Mouse (Mus musculus) kidney, embryonic 15.5 days (tissue): Measurements from ENCODE around the gene Cntd1. TPM values are rescaled to one million over a fixed set of nuclear protein-coding genes. Genes with fewer than 3 reads are reported as not detected.

Experiments
- ATAC-seq: fragments of 200-750 bp; cut with Nextera tagmentation; replicated peaks from 2 replicates; pipeline ENCODE4 v1.8.0; 2017; ENCODE audit warnings: moderate TSS enrichment; ENCODE audit not compliant: low FRiP score
- H3K27ac ChIP-seq: fragments of 300-500 bp; sonication (generic); 2 replicates; pipeline ENCODE4 v1.5.1; 2015; ENCODE audit warnings: mild to moderate bottlenecking, inconsistent platforms
- H3K27me3 ChIP-seq: fragments of 300-500 bp; sonication (generic); 2 replicates; pipeline ENCODE4 v1.6.1; 2015; ENCODE audit warnings: inconsistent platforms
- H3K36me3 ChIP-seq: fragments of 300-500 bp; sonication (generic); 2 replicates; pipeline ENCODE4 v1.6.1; 2015; ENCODE audit warnings: inconsistent platforms
- H3K4me1 ChIP-seq: fragments of 300-500 bp; sonication (generic); 2 replicates; pipeline ENCODE4 v1.6.1; 2015; ENCODE audit warnings: inconsistent platforms
- H3K4me2 ChIP-seq: fragments of 300-500 bp; sonication (generic); 2 replicates; pipeline ENCODE4 v1.6.1; 2015; ENCODE audit warnings: moderate library complexity, mild to moderate bottlenecking, inconsistent platforms
- H3K4me3 ChIP-seq: fragments of 300-500 bp; sonication (generic); replicated peaks from 2 replicates; pipeline ENCODE4 v1.5.1; 2015; ENCODE audit warnings: mild to moderate bottlenecking, inconsistent platforms
- H3K9ac ChIP-seq: fragments of 300-500 bp; sonication (generic); 2 replicates; pipeline ENCODE4 v1.6.1; 2015; ENCODE audit warnings: mild to moderate bottlenecking, inconsistent platforms
- H3K9me3 ChIP-seq: fragments of 300-500 bp; sonication (generic); replicated peaks from 2 replicates; pipeline ENCODE4 v1.6.1; 2016; ENCODE audit warnings: inconsistent platforms
- WGBS: fragments of 180-500 bp; shearing (Covaris S2); methylation state at CpG from one replicate; pipeline ENCODE4 v1.1.7; 2015; ENCODE audit warnings: mixed read lengths; 5-methylcytosine and 5-hydroxymethylcytosine counted together
- polyA plus RNA-seq: library from polyadenylated mRNA; unstranded; fragments of >200 nt; fragmentation: Nextera tagmentation; extraction: Ambion mirVana; gene quantifications from 2 replicates; pipeline ENCODE4 v1.2.1, GENCODE M21; 2015

The Cntd1 gene
- polyA plus RNA-seq, 1 experiment from 2014 or later, result 1.6 TPM

DNA sequence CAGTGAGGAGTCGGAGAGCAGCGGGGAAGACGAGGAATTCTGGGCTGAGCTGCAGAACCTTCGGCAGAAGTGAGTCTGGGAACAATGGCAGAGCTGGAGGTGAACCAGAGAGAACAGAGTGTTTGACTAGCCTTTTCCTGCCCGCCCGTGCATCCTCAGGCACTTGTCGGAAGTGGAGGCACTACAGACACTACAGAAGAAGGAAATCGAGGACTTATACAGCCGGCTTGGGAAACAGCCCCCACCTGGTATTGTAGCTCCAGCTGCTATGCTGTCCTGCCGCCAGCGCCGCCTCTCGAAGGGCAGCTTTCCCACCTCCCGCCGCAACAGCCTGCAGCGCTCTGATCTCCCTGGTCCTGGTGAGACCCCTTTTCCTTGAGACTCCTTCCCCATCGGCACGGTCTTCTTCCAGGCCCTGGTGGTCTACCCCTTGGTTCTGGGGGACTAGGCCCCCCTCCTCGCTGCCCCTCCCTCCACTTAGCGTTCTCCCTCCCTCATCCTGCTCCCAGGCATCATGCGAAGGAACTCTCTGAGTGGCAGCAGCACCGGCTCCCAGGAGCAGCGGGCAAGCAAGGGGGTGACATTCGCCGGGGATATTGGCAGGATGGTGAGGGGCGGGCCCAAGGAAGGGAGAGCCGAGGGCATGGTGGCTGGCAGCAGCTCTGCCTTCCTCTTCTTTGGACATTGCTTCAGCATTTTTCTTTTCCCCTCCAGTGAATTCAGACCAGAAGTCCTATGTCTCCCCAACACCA lies 2.3 kb upstream of the Cntd1 start:
- H3K4me3 ChIP-seq, result peak overlapping the region; percentile 72
- H3K9ac ChIP-seq, result 0 out of 2 replicates have a peak overlapping the region, but pooled peaks have one; percentile 24
- ATAC-seq, result no peak
- H3K27me3 ChIP-seq, result no peaks in the 10 kb centered on the region
- peak overlapping the region; percentile 89 for H3K27ac ChIP-seq
- 37% methylated on average over 27 of the region's 27 CpGs for WGBS
- peak overlapping the region; percentile 73 for H3K4me2 ChIP-seq
- H3K4me1 ChIP-seq, result peaks cover 50% of the 10 kb centered on the region
- no peaks in the 10 kb centered on the region for H3K9me3 ChIP-seq
- H3K36me3 ChIP-seq, result peaks cover 28% of the 10 kb centered on the region

DNA sequence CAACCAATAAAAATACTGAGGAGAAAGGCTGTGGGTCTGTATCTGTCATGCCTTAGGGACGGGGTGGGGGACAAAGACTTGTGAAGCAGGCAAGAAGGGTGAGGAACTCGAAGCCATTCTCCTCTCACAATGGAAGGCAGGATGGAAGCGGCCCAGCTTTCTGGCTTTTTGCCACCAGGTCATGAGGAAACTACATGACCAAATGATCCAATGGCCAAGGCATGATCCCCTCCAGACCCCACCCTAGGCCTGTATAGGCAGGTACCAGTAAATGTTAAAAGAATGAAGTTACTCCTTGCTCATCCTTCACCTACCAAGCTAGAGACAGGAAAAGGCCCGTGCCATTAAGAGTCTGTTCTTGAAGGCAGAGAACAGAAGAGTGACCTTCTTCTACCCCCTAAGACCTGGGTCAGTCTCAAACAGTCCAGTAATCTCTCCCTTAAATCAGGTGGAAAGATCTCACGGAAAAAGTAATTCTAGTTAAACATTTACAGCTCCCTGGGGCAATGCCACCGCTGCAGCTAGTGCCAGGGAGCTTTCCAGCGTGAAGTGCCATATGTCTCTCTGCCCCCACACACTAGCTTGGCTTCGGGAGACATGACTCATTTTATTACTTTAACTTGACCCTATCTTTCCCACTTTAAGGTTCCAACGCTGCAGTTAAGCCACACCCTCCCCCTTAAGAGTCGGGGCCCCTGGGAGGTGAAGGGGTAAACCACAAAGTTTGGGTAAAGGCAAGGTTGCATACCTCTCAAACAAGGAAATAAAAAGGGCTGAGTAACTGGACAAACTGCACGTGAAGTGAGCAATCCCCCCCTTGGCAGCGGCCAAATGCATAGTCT lies 1.2 kb upstream of the Cntd1 start:
- Histone ChIP-seq H3K27me3 (no peaks in the 10 kb centered on the region), H3K36me3 (peaks cover 25% of the 10 kb centered on the region), H3K27ac (peak overlapping the region; percentile 89), H3K9me3 (no peaks in the 10 kb centered on the region), H3K4me1 (peaks cover 51% of the 10 kb centered on the region), H3K9ac (peak overlapping the region; percentile 74; the same call in 1 of the 2 replicates), H3K4me3 (peak overlapping the region; percentile 72), H3K4me2 (peak overlapping the region; percentile 73)
- 36% methylated on average over 12 of the region's 12 CpGs for WGBS
- peak; percentile 30 for ATAC-seq

DNA sequence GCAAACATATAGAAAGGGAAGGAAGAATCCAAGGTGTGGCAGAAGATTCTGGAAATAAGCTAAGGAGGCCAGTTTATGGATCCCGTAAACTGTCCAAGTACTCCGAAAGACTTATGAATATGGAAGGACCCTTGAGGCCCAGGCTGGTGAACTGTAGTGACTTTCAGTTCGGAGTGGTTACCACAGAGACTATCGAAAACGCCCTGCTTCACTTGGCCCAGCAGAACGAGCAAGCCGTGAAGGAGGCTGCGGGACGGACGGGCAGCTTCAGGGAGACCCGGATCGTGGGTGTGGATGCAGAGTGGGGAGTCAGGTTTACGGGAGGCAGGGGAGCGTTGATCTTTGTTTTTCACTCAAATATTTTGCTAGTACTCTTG lies 369 bp downstream of the Cntd1 start:
- H3K27ac ChIP-seq, result 0 out of 2 replicates have a peak overlapping the region, but pooled peaks have one; percentile 23
- no peak for ATAC-seq
- WGBS, result 47% methylated on average over 14 of the region's 14 CpGs

DNA sequence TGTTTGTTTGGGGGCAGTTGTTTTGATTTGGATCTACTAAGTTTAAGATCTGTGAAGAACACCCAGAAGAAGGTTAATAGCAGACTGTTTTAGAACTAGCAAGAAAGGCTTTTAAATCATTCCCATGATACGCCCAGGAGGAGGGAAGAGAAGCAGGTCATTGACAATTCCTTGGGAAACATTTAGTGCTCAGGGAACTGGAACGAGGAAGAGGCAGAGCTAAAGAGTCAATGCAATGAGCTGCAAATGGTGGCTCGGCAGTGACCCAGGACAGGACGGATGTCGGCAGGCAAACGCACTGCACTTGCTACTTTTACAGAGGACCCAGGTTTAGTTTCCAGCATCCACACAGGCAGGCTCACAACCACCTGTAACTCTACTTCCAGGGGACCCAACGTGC lies 2.0 kb downstream of the Cntd1 start:
- Histone ChIP-seq H3K36me3 (peaks cover 18% of the 10 kb centered on the region; the same call in 1 of the 2 replicates), H3K27me3 (no peaks in the 10 kb centered on the region), H3K4me1 (peaks cover 69% of the 10 kb centered on the region), H3K9ac (no peak overlapping the region), H3K27ac (peak overlapping the region; percentile 41; the same call in 1 of the 2 replicates), H3K4me2 (0 out of 2 replicates have a peak overlapping the region, but pooled peaks have one; percentile 30), H3K4me3 (no peak overlapping the region), H3K9me3 (no peaks in the 10 kb centered on the region)
- 18% methylated on average over 7 of the region's 7 CpGs for WGBS
- no peak for ATAC-seq

More for the DNA sequence above, 369 bp downstream of the Cntd1 start:
- Histone ChIP-seq H3K4me2 (peak overlapping the region; percentile 73), H3K4me1 (peaks cover 67% of the 10 kb centered on the region), H3K27me3 (no peaks in the 10 kb centered on the region), H3K4me3 (peak overlapping the region; percentile 72), H3K9ac (peak overlapping the region; percentile 23; the same call in 1 of the 2 replicates), H3K36me3 (peaks cover 18% of the 10 kb centered on the region; the same call in 1 of the 2 replicates), H3K9me3 (no peaks in the 10 kb centered on the region)

DNA sequence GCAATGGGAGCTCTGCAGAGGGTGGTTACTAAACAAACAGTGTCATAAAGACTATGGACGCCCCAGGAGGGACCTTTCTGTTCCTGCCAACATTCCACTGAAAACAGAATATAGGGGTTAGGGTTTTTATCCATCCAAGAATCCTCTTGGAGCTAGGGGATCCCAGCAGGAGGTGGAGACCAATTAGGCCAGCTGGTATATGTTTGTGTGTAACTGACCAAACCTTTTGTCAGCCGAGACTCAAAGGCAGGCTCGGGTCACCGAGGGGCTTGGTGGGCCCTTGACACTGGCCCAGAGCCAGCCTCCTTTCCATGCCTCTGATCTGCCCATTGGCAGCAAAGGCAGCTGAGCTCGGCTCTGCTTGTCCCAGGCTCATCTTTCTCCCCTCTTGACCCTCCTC lies 4.1 kb downstream of the Cntd1 start:
- peak overlapping the region; percentile 77 for H3K27ac ChIP-seq
- no peak overlapping the region for H3K4me3 ChIP-seq
- ATAC-seq, result no peak
- no peak overlapping the region for H3K4me2 ChIP-seq
- H3K4me1 ChIP-seq, result peaks cover 49% of the 10 kb centered on the region
- H3K27me3 ChIP-seq, result no peaks in the 10 kb centered on the region
- no peaks in the 10 kb centered on the region for H3K9me3 ChIP-seq
- 20% methylated on average over 5 of the region's 5 CpGs for WGBS
- H3K9ac ChIP-seq, result no peak overlapping the region
- H3K36me3 ChIP-seq, result peaks cover 17% of the 10 kb centered on the region

DNA sequence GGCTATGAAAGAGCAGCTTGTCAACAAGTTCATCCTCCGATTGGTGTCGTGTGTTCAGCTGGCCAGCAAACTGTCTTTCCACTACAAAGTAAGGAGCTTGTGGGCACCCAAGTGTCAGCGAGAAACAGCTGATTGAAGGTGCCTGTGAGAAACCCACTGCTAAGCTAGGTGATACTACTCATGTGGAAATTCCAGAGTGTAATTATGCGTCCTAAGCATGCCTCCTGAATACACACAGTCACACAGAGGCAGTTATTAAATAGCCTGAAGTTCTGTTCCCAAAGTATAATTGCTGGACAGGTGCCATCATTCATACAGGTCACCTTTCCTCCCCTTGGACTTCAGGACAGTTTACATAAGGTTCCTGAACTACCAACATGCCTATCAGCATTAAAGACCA lies 5.0 kb downstream of the Cntd1 start:
- Histone ChIP-seq H3K4me3 (no peak overlapping the region), H3K4me1 (peaks cover 46% of the 10 kb centered on the region), H3K4me2 (no peak overlapping the region), H3K9ac (no peak overlapping the region), H3K27ac (peak overlapping the region; percentile 77), H3K36me3 (peaks cover 25% of the 10 kb centered on the region), H3K27me3 (no peaks in the 10 kb centered on the region), H3K9me3 (no peaks in the 10 kb centered on the region)
- ATAC-seq, result no peak
- WGBS, result 40% methylated on average over 4 of the region's 4 CpGs

DNA sequence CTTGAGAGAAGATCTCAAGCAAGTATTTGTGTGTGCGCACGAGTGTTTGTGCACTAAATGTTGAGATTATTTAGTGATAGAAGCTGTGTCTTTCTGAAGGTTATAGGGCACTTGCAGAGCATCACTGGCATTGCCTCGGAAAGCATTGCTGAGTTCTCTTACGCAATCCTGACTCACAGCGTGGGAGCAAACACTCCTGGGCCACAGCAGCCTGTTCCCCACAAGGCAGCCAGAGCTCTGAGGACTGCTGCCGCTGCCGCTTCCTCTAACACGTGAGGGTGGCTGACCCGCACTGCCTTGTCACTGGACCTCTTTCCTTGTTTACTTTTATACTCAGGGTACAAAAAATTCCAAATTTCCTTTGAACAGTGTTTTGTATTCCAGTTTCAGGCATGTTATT lies 8.5 kb downstream of the Cntd1 start:
- Histone ChIP-seq H3K4me2 (no peak overlapping the region), H3K4me3 (no peak overlapping the region), H3K9me3 (no peaks in the 10 kb centered on the region), H3K4me1 (peaks cover 23% of the 10 kb centered on the region), H3K27me3 (no peaks in the 10 kb centered on the region), H3K36me3 (peaks cover 60% of the 10 kb centered on the region), H3K9ac (no peak overlapping the region), H3K27ac (no peak overlapping the region)
- 85% methylated on average over 9 of the region's 9 CpGs for WGBS
- no peak for ATAC-seq

DNA sequence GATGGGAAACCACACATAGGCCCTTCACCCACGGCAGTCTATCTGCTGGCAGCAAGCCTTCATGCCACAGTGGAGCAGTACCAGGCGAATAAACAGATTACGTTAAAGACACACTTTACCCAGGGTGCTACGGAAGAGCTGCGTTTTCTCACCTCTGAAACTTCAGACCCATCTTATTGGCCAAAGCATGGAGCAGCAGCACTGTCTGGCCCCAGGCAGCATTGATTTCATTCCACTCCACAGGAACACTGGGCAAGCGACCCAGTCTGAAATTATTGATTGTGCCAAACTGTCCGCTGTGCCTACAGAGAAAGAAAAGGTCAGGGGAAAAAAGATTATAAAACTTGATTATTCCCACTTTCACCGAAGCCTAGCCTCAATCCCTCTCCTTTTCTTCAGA lies 12.4 kb downstream of the Cntd1 start:
- no peaks in the 10 kb centered on the region for H3K27me3 ChIP-seq
- H3K4me2 ChIP-seq, result no peak overlapping the region
- no peaks in the 10 kb centered on the region for H3K9me3 ChIP-seq
- H3K4me1 ChIP-seq, result no peaks in the 10 kb centered on the region
- no peak overlapping the region for H3K27ac ChIP-seq
- H3K36me3 ChIP-seq, result peaks cover 95% of the 10 kb centered on the region
- ATAC-seq, result no peak
- H3K9ac ChIP-seq, result no peak overlapping the region
- H3K4me3 ChIP-seq, result no peak overlapping the region
- WGBS, result 95% methylated on average over 8 of the region's 8 CpGs

DNA sequence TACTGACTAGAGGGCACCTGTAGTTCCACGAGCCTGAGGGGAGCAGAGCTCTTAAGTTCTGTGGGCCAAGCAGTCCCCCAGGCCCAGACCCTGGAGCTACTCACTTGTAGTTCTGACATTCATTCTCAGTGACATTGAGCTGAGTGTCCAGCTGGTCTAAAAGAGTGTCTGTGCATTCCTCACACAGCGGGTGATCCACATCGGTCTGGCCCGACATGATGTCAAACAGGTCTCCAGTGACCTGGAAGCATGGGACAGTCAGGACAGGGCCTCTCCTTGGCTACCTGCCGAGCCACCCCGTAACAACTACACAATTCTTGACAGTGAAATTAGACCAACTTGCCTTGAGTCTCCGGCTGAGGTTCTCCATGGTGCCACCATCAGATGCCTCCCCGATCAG lies 16.4 kb downstream of the Cntd1 start:
- Histone ChIP-seq H3K36me3 (peaks cover 95% of the 10 kb centered on the region), H3K27ac (no peak overlapping the region), H3K4me3 (no peak overlapping the region), H3K4me1 (peaks cover 1% of the 10 kb centered on the region), H3K27me3 (no peaks in the 10 kb centered on the region), H3K9me3 (no peaks in the 10 kb centered on the region), H3K4me2 (no peak overlapping the region), H3K9ac (no peak overlapping the region)
- WGBS, result 94% methylated on average over 8 of the region's 8 CpGs
- no peak for ATAC-seq

DNA sequence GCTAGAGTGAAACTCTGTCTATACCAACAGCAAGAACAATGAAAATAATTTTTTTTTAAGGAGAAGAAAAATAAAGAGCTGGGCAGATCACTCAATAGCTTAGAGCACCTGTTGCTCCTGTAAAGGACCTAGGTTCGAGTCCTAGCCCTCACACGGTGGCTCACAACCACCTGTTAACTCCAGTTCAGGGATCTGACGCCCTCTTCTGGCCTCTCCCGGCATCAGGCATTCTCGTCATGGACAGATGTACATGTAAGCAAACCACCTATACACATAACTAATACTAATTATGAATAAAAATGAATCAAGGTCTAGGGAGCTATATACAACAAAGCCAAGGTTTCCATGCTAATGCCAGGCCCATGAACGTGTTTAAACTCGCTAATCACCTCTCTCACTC lies 22.1 kb downstream of the Cntd1 start:
- WGBS, result 76% methylated on average over 7 of the region's 7 CpGs
- H3K27ac ChIP-seq, result no peak overlapping the region
- no peak for ATAC-seq
- no peaks in the 10 kb centered on the region for H3K27me3 ChIP-seq
- peak overlapping the region; percentile 90 for H3K4me2 ChIP-seq
- H3K9me3 ChIP-seq, result no peaks in the 10 kb centered on the region
- H3K4me1 ChIP-seq, result peaks cover 18% of the 10 kb centered on the region
- peak overlapping the region; percentile 83; the same call in 1 of the 2 replicates for H3K9ac ChIP-seq
- peak overlapping the region; percentile 84 for H3K4me3 ChIP-seq
- H3K36me3 ChIP-seq, result peaks cover 38% of the 10 kb centered on the region

DNA sequence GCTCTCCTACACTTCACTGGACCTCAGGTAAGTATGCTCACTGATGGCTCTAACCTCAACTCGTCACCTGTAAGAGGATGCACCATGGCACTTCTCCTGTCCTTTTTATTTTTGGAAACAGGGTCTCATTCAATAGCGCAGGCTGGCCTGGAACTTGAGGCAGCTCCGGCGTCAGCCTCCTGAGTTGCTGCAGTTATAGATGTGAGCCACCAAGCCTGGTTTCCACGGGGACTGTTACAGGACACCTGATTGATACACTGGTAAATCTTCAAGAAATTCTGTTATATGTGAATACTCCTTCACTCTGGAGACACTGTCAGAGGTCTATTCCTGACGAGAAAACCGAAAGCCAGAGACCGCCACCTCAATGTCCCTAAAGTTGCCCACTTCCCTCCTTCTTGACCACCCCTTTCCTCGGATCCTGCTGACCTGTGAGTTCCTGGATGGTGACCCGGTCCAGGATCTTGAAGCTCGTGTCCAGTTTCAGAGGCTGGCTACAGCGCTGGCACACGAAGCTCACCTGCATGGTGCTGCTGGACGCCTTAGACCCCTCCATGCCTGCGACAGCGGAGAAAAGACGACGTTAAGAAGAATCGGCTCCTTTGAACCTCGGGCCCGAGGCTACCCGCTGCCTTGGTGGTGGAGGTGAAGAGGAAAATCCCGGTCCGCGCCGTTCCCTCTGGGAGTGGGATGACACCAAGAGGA lies 22.6 kb downstream of the Cntd1 start:
- peak overlapping the region; percentile 84 for H3K4me3 ChIP-seq
- peak overlapping the region; percentile 67 for H3K27ac ChIP-seq
- H3K36me3 ChIP-seq, result peaks cover 33% of the 10 kb centered on the region
- no peaks in the 10 kb centered on the region for H3K27me3 ChIP-seq
- peak overlapping the region; percentile 83 for H3K9ac ChIP-seq
- peaks cover 18% of the 10 kb centered on the region for H3K4me1 ChIP-seq
- H3K9me3 ChIP-seq, result no peaks in the 10 kb centered on the region
- H3K4me2 ChIP-seq, result peak overlapping the region; percentile 90
- WGBS, result 13% methylated on average over 26 of the region's 26 CpGs
- no peak for ATAC-seq
